Mouse (Mus musculus): ENCODE data around the gene Lgals2.

- no peak for TF ChIP-seq GATA1 (IDR thresholded peaks at IDR 0.05; ENCODE audit: low read length)
- TF ChIP-seq TAL1 (IDR thresholded peaks at IDR 0.05; ENCODE audit: low read length) = no peak
These were observed 48.7 kb downstream of the Lgals2 start for GRCm38 (mm10) chr15:78806614-78807013.

All from erythroblast, embryonic 14.5 days (primary cell).